Mouse (Mus musculus) testis, adult 2 months (tissue): ENCODE measurements around the gene Akap2.

Source experiments
- CTCF ChIP-seq: fragments of 200-500 bp; IDR thresholded peaks from 2 replicates; pipeline ENCODE4 v1.5.1; 2012; ENCODE audit warnings: low read depth, mild to moderate bottlenecking, inconsistent platforms, low read length, moderate library complexity; ENCODE audit not compliant: control insufficient read depth, insufficient read depth, insufficient replicate concordance
- POLR2A ChIP-seq: fragments of 200-500 bp; IDR thresholded peaks from 2 replicates; pipeline ENCODE4 v1.6.1; 2012; ENCODE audit warnings: low read depth, mild to moderate bottlenecking, inconsistent platforms, low read length, moderate library complexity; ENCODE audit not compliant: control insufficient read depth

DNA sequence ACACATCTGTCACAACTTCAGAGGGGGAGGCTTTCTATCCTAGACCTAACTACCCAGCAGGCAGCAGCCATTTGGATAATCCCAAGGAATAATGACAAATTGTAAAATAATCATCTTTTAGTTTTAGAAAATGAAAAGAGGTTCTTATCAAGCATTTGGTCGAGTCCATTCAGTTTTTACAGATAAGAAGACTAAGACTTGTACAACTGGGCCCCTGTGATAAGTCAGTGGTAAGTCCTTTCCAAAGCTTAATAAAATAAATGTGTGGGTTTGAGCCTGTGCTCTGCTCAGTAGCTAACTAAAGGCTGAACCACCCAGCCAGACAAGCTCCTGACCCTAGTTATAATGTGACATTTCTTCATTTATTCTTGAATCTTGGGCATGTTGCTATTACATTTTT, 81.8 kb downstream of the Akap2 start:
- TF ChIP-seq CTCF (no peak), POLR2A (no peak)
